In the genomic region with DNA sequence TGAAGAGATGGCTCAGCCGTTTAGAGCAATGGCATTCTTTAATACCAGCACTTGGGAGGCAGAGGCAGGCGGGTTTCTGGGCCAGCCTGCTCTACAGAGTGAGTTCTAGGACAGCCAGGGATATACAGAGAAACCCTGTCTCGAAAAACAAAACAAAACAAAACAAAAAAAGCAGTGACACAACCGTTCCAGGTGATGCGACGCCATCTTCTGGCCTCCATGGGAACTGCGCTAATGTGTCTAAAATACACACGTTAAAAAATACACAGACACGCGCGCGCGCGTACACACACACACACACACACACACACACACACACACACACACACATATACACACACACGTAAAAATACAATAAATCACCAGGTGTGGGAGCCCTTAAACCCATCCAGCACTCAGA, we compare ENCODE assay signal across 8 mouse cellular contexts. TPM values are rescaled to one million over a fixed set of nuclear protein-coding genes. Genes with fewer than 3 reads are reported as not detected.
DNase-seq lines count a peak whose midpoint lies in the region; ATAC-seq and TF ChIP-seq lines count a peak whose summit lies in the region.
"Not testable (repeated sequence)": the region's sequence is repeated elsewhere in the genome, so short reads cannot be mapped to it uniquely, and the experiment has no call there.

No protein-coding gene starts in this region.

- WGBS in forebrain, embryonic 10.5 days: 55% methylated on average over 15 of the region's 15 CpGs
- 47% methylated on average over 13 of the region's 15 CpGs for WGBS in heart, embryonic 13.5 days
- WGBS in intestine, embryonic 15.5 days: 57% methylated on average over 15 of the region's 15 CpGs
- WGBS in limb, embryonic 14.5 days: 54% methylated on average over 14 of the region's 15 CpGs
- WGBS in lung, postnatal 0 days: 30% methylated on average over 9 of the region's 15 CpGs
- WGBS in neural tube, embryonic 12.5 days: 55% methylated on average over 15 of the region's 15 CpGs

- H3K9me3 ChIP-seq in forebrain, embryonic 10.5 days; heart, embryonic 13.5 days; intestine, embryonic 15.5 days; limb, embryonic 14.5 days (ENCODE audit: control insufficient read depth, low read length); lung, postnatal 0 days (ENCODE audit: low read length); neural tube, embryonic 12.5 days: not testable (repeated sequence)

- not testable (repeated sequence) for TF ChIP-seq POLR2A in limb, embryonic 14.5 days (IDR thresholded peaks at IDR 0.05; ENCODE audit: borderline replicate concordance, extremely low read depth, insufficient read depth, insufficient read length)

- H3K27ac ChIP-seq in forebrain, embryonic 10.5 days: peak overlapping the region; percentile 94
- 0 out of 2 replicates have a peak overlapping the region, but pooled peaks have one; percentile 28 for H3K27ac ChIP-seq in heart, embryonic 13.5 days (replicated peaks)
- not testable (repeated sequence) for H3K27ac ChIP-seq in intestine, embryonic 15.5 days; limb, embryonic 14.5 days (replicated peaks; ENCODE audit: low read depth, low read length); neural tube, embryonic 12.5 days
- 0 out of 2 replicates have a peak overlapping the region, but pooled peaks have one; percentile 51 for H3K27ac ChIP-seq in lung, postnatal 0 days (ENCODE audit: low read length)

- not testable (repeated sequence) for H3K27me3 ChIP-seq in forebrain, embryonic 10.5 days (ENCODE audit: poor library complexity, severe bottlenecking); heart, embryonic 13.5 days (replicated peaks); intestine, embryonic 15.5 days (replicated peaks); limb, embryonic 14.5 days (ENCODE audit: control insufficient read depth, insufficient read depth, low read length); lung, postnatal 0 days (replicated peaks; ENCODE audit: insufficient read depth, low read length); neural tube, embryonic 12.5 days (replicated peaks)

- H3K4me3 ChIP-seq in forebrain, embryonic 10.5 days: peak overlapping the region; percentile 98
- peak overlapping the region; percentile 82 for H3K4me3 ChIP-seq in heart, embryonic 13.5 days
- H3K4me3 ChIP-seq in intestine, embryonic 15.5 days (replicated peaks): peak overlapping the region; percentile 93
- peak overlapping the region; percentile 93 for H3K4me3 ChIP-seq in limb, embryonic 14.5 days (replicated peaks; ENCODE audit: low read length)
- peak overlapping the region; percentile 69; the same call in 1 of the 2 replicates for H3K4me3 ChIP-seq in lung, postnatal 0 days (ENCODE audit: low read depth, low read length)
- peak overlapping the region; percentile 92 for H3K4me3 ChIP-seq in neural tube, embryonic 12.5 days

- TF ChIP-seq CTCF in lung, postnatal 0 days (IDR thresholded peaks at IDR 0.05): peak; percentile 48

- H3K9ac ChIP-seq in heart, embryonic 13.5 days; intestine, embryonic 15.5 days; limb, embryonic 14.5 days (ENCODE audit: low read depth, low read length, severe bottlenecking); lung, postnatal 0 days (replicated peaks; ENCODE audit: low read depth); neural tube, embryonic 12.5 days: not testable (repeated sequence)

- DNase-seq in 416B (ENCODE audit: low read depth): peak; percentile 75
- not testable (repeated sequence) for DNase-seq in forebrain, embryonic 10.5 days (ENCODE audit: extremely low spot score, low spot score); limb, embryonic 14.5 days (ENCODE audit: low spot score); lung, postnatal 0 days (ENCODE audit: low spot score)

- H3K4me1 ChIP-seq in forebrain, embryonic 10.5 days: peaks cover 16% of the 10 kb centered on the region
- peaks cover 18% of the 10 kb centered on the region for H3K4me1 ChIP-seq in heart, embryonic 13.5 days
- not testable (repeated sequence) for H3K4me1 ChIP-seq in intestine, embryonic 15.5 days (replicated peaks); limb, embryonic 14.5 days (ENCODE audit: control insufficient read depth, insufficient read depth, low read length); lung, postnatal 0 days (ENCODE audit: insufficient read depth, low read depth, low read length); neural tube, embryonic 12.5 days

- TF ChIP-seq EP300 in lung, postnatal 0 days (IDR thresholded peaks at IDR 0.05): not testable (repeated sequence)

- peak overlapping the region; percentile 94 for H3K4me2 ChIP-seq in heart, embryonic 13.5 days
- H3K4me2 ChIP-seq in intestine, embryonic 15.5 days (replicated peaks): peak overlapping the region; percentile 85
- H3K4me2 ChIP-seq in limb, embryonic 14.5 days (replicated peaks; ENCODE audit: low read depth, low read length, severe bottlenecking): peak overlapping the region; percentile 91
- not testable (repeated sequence) for H3K4me2 ChIP-seq in lung, postnatal 0 days (replicated peaks; ENCODE audit: low read depth, low read length)
- peak overlapping the region; percentile 86 for H3K4me2 ChIP-seq in neural tube, embryonic 12.5 days (replicated peaks)

- H3K36me3 ChIP-seq in forebrain, embryonic 10.5 days (replicated peaks): peaks cover 27% of the 10 kb centered on the region
- H3K36me3 ChIP-seq in heart, embryonic 13.5 days: peaks cover 22% of the 10 kb centered on the region
- peaks cover 19% of the 10 kb centered on the region for H3K36me3 ChIP-seq in intestine, embryonic 15.5 days
- peaks cover 24% of the 10 kb centered on the region for H3K36me3 ChIP-seq in limb, embryonic 14.5 days (ENCODE audit: control insufficient read depth, insufficient read depth, low read length)
- not testable (repeated sequence) for H3K36me3 ChIP-seq in lung, postnatal 0 days (ENCODE audit: insufficient read depth, low read length)
- H3K36me3 ChIP-seq in neural tube, embryonic 12.5 days: peaks cover 24% of the 10 kb centered on the region

- peak; percentile 10 for ATAC-seq in activated CD4-positive, CD25-positive, alpha-beta regulatory T cell, adult 4 months
- ATAC-seq in heart, embryonic 13.5 days (ENCODE audit: extremely low read depth, insufficient number of reproducible peaks, low FRiP score, low TSS enrichment); intestine, embryonic 15.5 days; limb, embryonic 14.5 days (ENCODE audit: low FRiP score, low read depth); lung, postnatal 0 days; neural tube, embryonic 12.5 days (ENCODE audit: low FRiP score, low read depth): not testable (repeated sequence)

RNA-seq across cellular contexts. Expression of a gene that starts 0.4 kb away (rescaled TPM):
- 10 to 100 TPM in 1 of 2 experiments, 1 to 10 TPM in 1; 6.1 to 13.8 TPM for polyA plus RNA-seq in activated CD4-positive, CD25-positive, alpha-beta regulatory T cell, adult 4 months (2017; shearing (Covaris generic))
- polyA plus RNA-seq in forebrain, embryonic 10.5 days (2016; fragmentation: Nextera tagmentation; extraction: Ambion mirVana): 21.4 and 22.2 TPM in 2 replicates
- 8.5 and 9.8 TPM in 2 replicates for polyA plus RNA-seq in heart, embryonic 13.5 days (2015; fragmentation: Nextera tagmentation; extraction: Ambion mirVana)
- 10.7 and 11.3 TPM in 2 replicates for polyA plus RNA-seq in intestine, embryonic 15.5 days (2015; fragmentation: Nextera tagmentation; extraction: Ambion mirVana)
- polyA plus RNA-seq in limb, embryonic 14.5 days (2012; rRNA removed): 21.9 and 25.5 TPM in 2 replicates
- polyA plus RNA-seq in limb, embryonic 14.5 days (2014; fragmentation: Nextera tagmentation; extraction: Ambion mirVana): 5.4 and 8.9 TPM in 2 replicates
- 4.3 and 5.9 TPM in 2 replicates for polyA plus RNA-seq in lung, postnatal 0 days (2015; fragmentation: Nextera tagmentation; extraction: Ambion mirVana)
- polyA plus RNA-seq in neural tube, embryonic 12.5 days (2016; fragmentation: Nextera tagmentation; extraction: Ambion mirVana): 15.0 and 15.6 TPM in 2 replicates

RNA-seq across cellular contexts. Expression of a gene that starts 7.0 kb away (rescaled TPM):
- polyA plus RNA-seq in activated CD4-positive, CD25-positive, alpha-beta regulatory T cell, adult 4 months (2017; shearing (Covaris generic)): 10 to 100 TPM; 13.7 to 14.3 TPM
- 56.5 and 57.6 TPM in 2 replicates for polyA plus RNA-seq in forebrain, embryonic 10.5 days (2016; fragmentation: Nextera tagmentation; extraction: Ambion mirVana)
- polyA plus RNA-seq in heart, embryonic 13.5 days (2015; fragmentation: Nextera tagmentation; extraction: Ambion mirVana): 35.8 and 42.0 TPM in 2 replicates
- polyA plus RNA-seq in intestine, embryonic 15.5 days (2015; fragmentation: Nextera tagmentation; extraction: Ambion mirVana): 59.6 and 60.4 TPM in 2 replicates
- 15.0 and 19.7 TPM in 2 replicates for polyA plus RNA-seq in limb, embryonic 14.5 days (2012; rRNA removed)
- 30.0 and 34.5 TPM in 2 replicates for polyA plus RNA-seq in limb, embryonic 14.5 days (2014; fragmentation: Nextera tagmentation; extraction: Ambion mirVana)
- 12.8 and 13.3 TPM in 2 replicates for polyA plus RNA-seq in lung, postnatal 0 days (2015; fragmentation: Nextera tagmentation; extraction: Ambion mirVana)
- polyA plus RNA-seq in neural tube, embryonic 12.5 days (2016; fragmentation: Nextera tagmentation; extraction: Ambion mirVana): 37.0 and 39.2 TPM in 2 replicates

RNA-seq across cellular contexts. Expression of a gene that starts 41.3 kb away (rescaled TPM):
- polyA plus RNA-seq in activated CD4-positive, CD25-positive, alpha-beta regulatory T cell, adult 4 months (2017; shearing (Covaris generic)): 10 to 100 TPM; 18.0 to 36.4 TPM
- polyA plus RNA-seq in forebrain, embryonic 10.5 days (2016; fragmentation: Nextera tagmentation; extraction: Ambion mirVana): 58.5 and 58.6 TPM in 2 replicates
- 13.0 and 15.3 TPM in 2 replicates for polyA plus RNA-seq in heart, embryonic 13.5 days (2015; fragmentation: Nextera tagmentation; extraction: Ambion mirVana)
- polyA plus RNA-seq in intestine, embryonic 15.5 days (2015; fragmentation: Nextera tagmentation; extraction: Ambion mirVana): 73.0 and 77.0 TPM in 2 replicates
- 35.5 and 42.4 TPM in 2 replicates for polyA plus RNA-seq in limb, embryonic 14.5 days (2012; rRNA removed)
- 35.9 and 43.3 TPM in 2 replicates for polyA plus RNA-seq in limb, embryonic 14.5 days (2014; fragmentation: Nextera tagmentation; extraction: Ambion mirVana)
- 20.0 and 25.9 TPM in 2 replicates for polyA plus RNA-seq in lung, postnatal 0 days (2015; fragmentation: Nextera tagmentation; extraction: Ambion mirVana)
- 63.1 and 67.5 TPM in 2 replicates for polyA plus RNA-seq in neural tube, embryonic 12.5 days (2016; fragmentation: Nextera tagmentation; extraction: Ambion mirVana)

RNA-seq across cellular contexts. Expression of a gene that starts 44.3 kb away (rescaled TPM):
- polyA plus RNA-seq in activated CD4-positive, CD25-positive, alpha-beta regulatory T cell, adult 4 months (2017; shearing (Covaris generic)): 1,000 to 10,000 TPM in 1 of 2 experiments, 100 to 1,000 TPM in 1; 706 to 1,210 TPM
- 931 and 967 TPM in 2 replicates for polyA plus RNA-seq in forebrain, embryonic 10.5 days (2016; fragmentation: Nextera tagmentation; extraction: Ambion mirVana)
- 819 and 833 TPM in 2 replicates for polyA plus RNA-seq in heart, embryonic 13.5 days (2015; fragmentation: Nextera tagmentation; extraction: Ambion mirVana)
- 875 and 888 TPM in 2 replicates for polyA plus RNA-seq in intestine, embryonic 15.5 days (2015; fragmentation: Nextera tagmentation; extraction: Ambion mirVana)
- polyA plus RNA-seq in limb, embryonic 14.5 days (2012; rRNA removed): 643 and 660 TPM in 2 replicates
- 949 and 1,033 TPM in 2 replicates for polyA plus RNA-seq in limb, embryonic 14.5 days (2014; fragmentation: Nextera tagmentation; extraction: Ambion mirVana)
- 751 and 865 TPM in 2 replicates for polyA plus RNA-seq in lung, postnatal 0 days (2015; fragmentation: Nextera tagmentation; extraction: Ambion mirVana)
- 1,083 and 1,154 TPM in 2 replicates for polyA plus RNA-seq in neural tube, embryonic 12.5 days (2016; fragmentation: Nextera tagmentation; extraction: Ambion mirVana)

RNA-seq across cellular contexts. Expression of a gene that starts 45.2 kb away (rescaled TPM):
- 1 to 10 TPM in 1 of 2 experiments, under 1 TPM in 1; 0.68 to 1.1 TPM for polyA plus RNA-seq in activated CD4-positive, CD25-positive, alpha-beta regulatory T cell, adult 4 months (2017; shearing (Covaris generic))
- 0.21 and 0.38 TPM in 2 replicates for polyA plus RNA-seq in forebrain, embryonic 10.5 days (2016; fragmentation: Nextera tagmentation; extraction: Ambion mirVana)
- polyA plus RNA-seq in heart, embryonic 13.5 days (2015; fragmentation: Nextera tagmentation; extraction: Ambion mirVana): 0.68 and 0.70 TPM in 2 replicates
- 0.23 and 0.40 TPM in 2 replicates for polyA plus RNA-seq in intestine, embryonic 15.5 days (2015; fragmentation: Nextera tagmentation; extraction: Ambion mirVana)
- polyA plus RNA-seq in limb, embryonic 14.5 days (2012; rRNA removed): 0.08 and 0.26 TPM in 2 replicates
- 0.17 and 0.45 TPM in 2 replicates for polyA plus RNA-seq in limb, embryonic 14.5 days (2014; fragmentation: Nextera tagmentation; extraction: Ambion mirVana)
- polyA plus RNA-seq in lung, postnatal 0 days (2015; fragmentation: Nextera tagmentation; extraction: Ambion mirVana): 0.63 and 0.77 TPM in 2 replicates
- 0.92 and 1.1 TPM in 2 replicates for polyA plus RNA-seq in neural tube, embryonic 12.5 days (2016; fragmentation: Nextera tagmentation; extraction: Ambion mirVana)
